Mouse (Mus musculus) forebrain, embryonic 15.5 days (tissue): ENCODE results near the gene Mphosph9. TPM values are rescaled to one million over a fixed set of nuclear protein-coding genes. Genes with fewer than 3 reads are reported as not detected.

ENCODE experiments used
- ATAC-seq: fragments of 200-750 bp; cut with Nextera tagmentation; replicated peaks from 2 replicates; pipeline ENCODE4 v1.8.0; 2017; ENCODE audit warnings: mild to moderate bottlenecking, moderate TSS enrichment, moderate library complexity
- H3K27ac ChIP-seq: fragments of 300-500 bp; sonication (generic); replicated peaks from 2 replicates; pipeline ENCODE4 v1.5.1; 2015; ENCODE audit warnings: mild to moderate bottlenecking, inconsistent platforms
- H3K27me3 ChIP-seq: fragments of 300-500 bp; sonication (generic); 2 replicates; pipeline ENCODE4 v1.6.1; 2015; ENCODE audit warnings: inconsistent platforms
- H3K36me3 ChIP-seq: fragments of 300-500 bp; sonication (generic); 2 replicates; pipeline ENCODE4 v1.6.1; 2015; ENCODE audit warnings: mild to moderate bottlenecking, inconsistent platforms
- H3K4me1 ChIP-seq: fragments of 300-500 bp; sonication (generic); 2 replicates; pipeline ENCODE4 v1.6.1; 2015; ENCODE audit warnings: inconsistent platforms
- H3K4me2 ChIP-seq: fragments of 300-500 bp; sonication (generic); replicated peaks from 2 replicates; pipeline ENCODE4 v1.6.1; 2015; ENCODE audit warnings: mild to moderate bottlenecking, inconsistent platforms
- H3K4me3 ChIP-seq: fragments of 300-500 bp; sonication (generic); 2 replicates; pipeline ENCODE4 v1.5.1; 2015; ENCODE audit warnings: mild to moderate bottlenecking, inconsistent platforms
- H3K9ac ChIP-seq: fragments of 300-500 bp; sonication (generic); replicated peaks from 2 replicates; pipeline ENCODE4 v1.6.1; 2015; ENCODE audit warnings: mild to moderate bottlenecking, inconsistent platforms
- H3K9me3 ChIP-seq: fragments of 300-500 bp; sonication (generic); 2 replicates; pipeline ENCODE4 v1.6.1; 2016; ENCODE audit warnings: inconsistent platforms
- WGBS: fragments of 180-500 bp; shearing (Covaris S2); methylation state at CpG from one replicate; pipeline ENCODE4 v1.1.7; 2015; ENCODE audit warnings: mixed read lengths; 5-methylcytosine and 5-hydroxymethylcytosine counted together
- polyA plus RNA-seq: library from polyadenylated mRNA; unstranded; fragments of >200 nt; fragmentation: Nextera tagmentation; extraction: Ambion mirVana; gene quantifications from 2 replicates; pipeline ENCODE4 v1.2.1, GENCODE M21; 2015

Gene Mphosph9
- polyA plus RNA-seq, 1 experiment from 2014 or later, result 16.4 TPM

- 60% methylated on average over 2 of the region's 2 CpGs for WGBS
- ATAC-seq, result no peak
- H3K36me3 ChIP-seq, result peaks cover 55% of the 10 kb centered on the region
- no peaks in the 10 kb centered on the region for H3K4me1 ChIP-seq
- H3K9ac ChIP-seq, result no peak overlapping the region
- no peaks in the 10 kb centered on the region for H3K9me3 ChIP-seq
- H3K27ac ChIP-seq, result no peak overlapping the region
- no peaks in the 10 kb centered on the region for H3K27me3 ChIP-seq
- no peak overlapping the region for H3K4me3 ChIP-seq
- H3K4me2 ChIP-seq, result no peak overlapping the region
Observed at GRCm38 (mm10) chr5:124259133-124259532, 68.6 kb downstream of the Mphosph9 start.

- Histone ChIP-seq H3K9me3 (no peaks in the 10 kb centered on the region), H3K9ac (no peak overlapping the region), H3K4me2 (no peak overlapping the region), H3K27ac (no peak overlapping the region), H3K4me1 (no peaks in the 10 kb centered on the region; the same call in 1 of the 2 replicates), H3K36me3 (peaks cover 48% of the 10 kb centered on the region), H3K27me3 (no peaks in the 10 kb centered on the region), H3K4me3 (no peak overlapping the region)
- WGBS, result 98% methylated on average over 1 of the region's 1 CpGs
- no peak for ATAC-seq
Observed at GRCm38 (mm10) chr5:124258026-124258425, 69.7 kb downstream of the Mphosph9 start.

- Histone ChIP-seq H3K4me3 (no peak overlapping the region), H3K27me3 (no peaks in the 10 kb centered on the region), H3K4me1 (peaks cover 4% of the 10 kb centered on the region), H3K4me2 (no peak overlapping the region), H3K9me3 (no peaks in the 10 kb centered on the region), H3K9ac (no peak overlapping the region), H3K36me3 (peaks cover 43% of the 10 kb centered on the region), H3K27ac (no peak overlapping the region)
- no peak for ATAC-seq
- 87% methylated on average over 7 of the region's 7 CpGs for WGBS
Observed at GRCm38 (mm10) chr5:124255141-124255540, 72.6 kb downstream of the Mphosph9 start.

- H3K4me2 ChIP-seq, result no peak overlapping the region
- no peak overlapping the region for H3K4me3 ChIP-seq
- H3K9me3 ChIP-seq, result no peaks in the 10 kb centered on the region
- peaks cover 31% of the 10 kb centered on the region for H3K36me3 ChIP-seq
- no peak overlapping the region for H3K9ac ChIP-seq
- H3K4me1 ChIP-seq, result peaks cover 11% of the 10 kb centered on the region
- H3K27ac ChIP-seq, result no peak overlapping the region
- H3K27me3 ChIP-seq, result no peaks in the 10 kb centered on the region
- 86% methylated on average over 8 of the region's 8 CpGs for WGBS
- no peak for ATAC-seq
Observed at GRCm38 (mm10) chr5:124253555-124253954, 74.2 kb downstream of the Mphosph9 start.

GRCm38 (mm10) chr5:124252580-124253320 is 75.0 kb downstream of the Mphosph9 start:
- 78% methylated on average over 13 of the region's 13 CpGs for WGBS
- Histone ChIP-seq H3K36me3 (peaks cover 23% of the 10 kb centered on the region), H3K4me3 (no peak overlapping the region), H3K4me1 (peaks cover 19% of the 10 kb centered on the region), H3K4me2 (no peak overlapping the region), H3K9me3 (no peaks in the 10 kb centered on the region), H3K27me3 (no peaks in the 10 kb centered on the region), H3K27ac (peak overlapping the region; percentile 40; the same call in 1 of the 2 replicates), H3K9ac (no peak overlapping the region)
- ATAC-seq, result no peak

- no peak overlapping the region for H3K4me2 ChIP-seq
- 86% methylated on average over 5 of the region's 5 CpGs for WGBS
- ATAC-seq, result no peak
- no peak overlapping the region for H3K27ac ChIP-seq
- peaks cover 11% of the 10 kb centered on the region; the same call in 1 of the 2 replicates for H3K36me3 ChIP-seq
- H3K9me3 ChIP-seq, result no peaks in the 10 kb centered on the region
- no peak overlapping the region for H3K4me3 ChIP-seq
- no peaks in the 10 kb centered on the region for H3K27me3 ChIP-seq
- H3K9ac ChIP-seq, result no peak overlapping the region
- peaks cover 19% of the 10 kb centered on the region for H3K4me1 ChIP-seq
Observed at GRCm38 (mm10) chr5:124251070-124251469, 76.7 kb downstream of the Mphosph9 start.

GRCm38 (mm10) chr5:124249614-124250591 is 77.9 kb downstream of the Mphosph9 start, which contains the start of gene Pitpnm2:
TSS of gene Pitpnm2 (minus strand) at chr5:124249760.
- H3K4me1 ChIP-seq, result peaks cover 19% of the 10 kb centered on the region
- peak within 1 kb of the TSS; percentile 61 for H3K27ac ChIP-seq
- no peaks in the 10 kb centered on the region for H3K27me3 ChIP-seq
- H3K4me2 ChIP-seq, result peak within 1 kb of the TSS; percentile 75
- peak within 1 kb of the TSS; percentile 72 for H3K9ac ChIP-seq
- peak; percentile 79 for ATAC-seq
- peaks cover 11% of the 10 kb centered on the region; the same call in 1 of the 2 replicates for H3K36me3 ChIP-seq
- under 1% methylated on average over 75 of the region's 90 CpGs for WGBS
- H3K4me3 ChIP-seq, result peak within 1 kb of the TSS; percentile 74
- H3K9me3 ChIP-seq, result no peaks in the 10 kb centered on the region

- peaks cover 19% of the 10 kb centered on the region for H3K4me1 ChIP-seq
- WGBS, result under 1% methylated on average over 71 of the region's 77 CpGs
- H3K4me3 ChIP-seq, result peak overlapping the region; percentile 74
- H3K9ac ChIP-seq, result peak overlapping the region; percentile 72
- H3K9me3 ChIP-seq, result no peaks in the 10 kb centered on the region
- H3K27ac ChIP-seq, result peak overlapping the region; percentile 61
- no peaks in the 10 kb centered on the region for H3K27me3 ChIP-seq
- peak overlapping the region; percentile 75 for H3K4me2 ChIP-seq
- ATAC-seq, result peak; percentile 62
- H3K36me3 ChIP-seq, result peaks cover 10% of the 10 kb centered on the region; the same call in 1 of the 2 replicates
Observed at GRCm38 (mm10) chr5:124248845-124249613, 78.7 kb downstream of the Mphosph9 start.

- ATAC-seq, result no peak
- Histone ChIP-seq H3K9ac (no peak overlapping the region), H3K27me3 (no peaks in the 10 kb centered on the region), H3K4me3 (peak overlapping the region; percentile 74), H3K4me2 (peak overlapping the region; percentile 75), H3K36me3 (peaks cover 8% of the 10 kb centered on the region; the same call in 1 of the 2 replicates), H3K4me1 (peaks cover 19% of the 10 kb centered on the region), H3K27ac (0 out of 2 replicates have a peak overlapping the region, but pooled peaks have one; percentile 61), H3K9me3 (no peaks in the 10 kb centered on the region)
- WGBS, result 21% methylated on average over 9 of the region's 9 CpGs
Observed at GRCm38 (mm10) chr5:124247986-124248626, 79.7 kb downstream of the Mphosph9 start.

- Histone ChIP-seq H3K9ac (no peak overlapping the region), H3K9me3 (no peaks in the 10 kb centered on the region), H3K4me3 (no peak overlapping the region), H3K36me3 (peaks cover 3% of the 10 kb centered on the region; the same call in 1 of the 2 replicates), H3K27me3 (no peaks in the 10 kb centered on the region), H3K4me2 (no peak overlapping the region), H3K27ac (0 out of 2 replicates have a peak overlapping the region, but pooled peaks have one; percentile 5), H3K4me1 (peaks cover 19% of the 10 kb centered on the region)
- ATAC-seq, result no peak
- 32% methylated on average over 7 of the region's 7 CpGs for WGBS
Observed at GRCm38 (mm10) chr5:124247296-124247695, 80.5 kb downstream of the Mphosph9 start.

- 91% methylated on average over 7 of the region's 7 CpGs for WGBS
- no peaks in the 10 kb centered on the region for H3K9me3 ChIP-seq
- ATAC-seq, result no peak
Observed at GRCm38 (mm10) chr5:124244885-124245284, 82.9 kb downstream of the Mphosph9 start.

More at GRCm38 (mm10) chr5:124244885-124245284, 82.9 kb downstream of the Mphosph9 start:
- Histone ChIP-seq H3K4me3 (no peak overlapping the region), H3K27me3 (no peaks in the 10 kb centered on the region), H3K4me2 (no peak overlapping the region), H3K36me3 (peaks cover 2% of the 10 kb centered on the region; the same call in 1 of the 2 replicates), H3K27ac (no peak overlapping the region), H3K9ac (no peak overlapping the region), H3K4me1 (peaks cover 33% of the 10 kb centered on the region)
